Mouse (Mus musculus) adrenal gland, postnatal 10 days (tissue): Measurements from ENCODE around the gene Thbd. TPM values are rescaled to one million over a fixed set of nuclear protein-coding genes. Genes with fewer than 3 reads are reported as not detected.
A peak's percentile ranks its signal among the peaks of the same experiment; 100 is the strongest.

Experiments used
- DNase-seq: peaks from one replicate; pipeline ENCODE4 v3.0.0; 2021; ENCODE audit warnings: mixed read lengths
- long read RNA-seq, 2 experiments: library from polyadenylated mRNA; stranded (forward); transcript quantifications; one replicate each; pipeline ENCODE4 v2.0.0; 2021
- total RNA-seq, 2 experiments: library from RNA; stranded (reverse); gene quantifications; 2 replicates each; pipeline ENCODE4 v1.2.3; 2021

Thbd gene
- 10 to 100 TPM; 28.9 to 29.5 TPM for total RNA-seq
- long read RNA-seq, experiment 1, transcript Thbd-201 (1 exons, 3,723 nt) = major isoform, 10 of 10 reads
- long read RNA-seq, experiment 1, partial matches to known transcripts = 0 of 10 reads
- long read RNA-seq, experiment 1, other reads (novel, unspliced or antisense) = 0 of 10 reads
- long read RNA-seq, experiment 2, transcript Thbd-201 (1 exons, 3,723 nt) = major isoform, 29 of 30 reads
- long read RNA-seq, experiment 2, partial matches to known transcripts = 0 of 30 reads
- long read RNA-seq, experiment 2, other reads (novel, unspliced or antisense) = 1 of 30 reads

DNA sequence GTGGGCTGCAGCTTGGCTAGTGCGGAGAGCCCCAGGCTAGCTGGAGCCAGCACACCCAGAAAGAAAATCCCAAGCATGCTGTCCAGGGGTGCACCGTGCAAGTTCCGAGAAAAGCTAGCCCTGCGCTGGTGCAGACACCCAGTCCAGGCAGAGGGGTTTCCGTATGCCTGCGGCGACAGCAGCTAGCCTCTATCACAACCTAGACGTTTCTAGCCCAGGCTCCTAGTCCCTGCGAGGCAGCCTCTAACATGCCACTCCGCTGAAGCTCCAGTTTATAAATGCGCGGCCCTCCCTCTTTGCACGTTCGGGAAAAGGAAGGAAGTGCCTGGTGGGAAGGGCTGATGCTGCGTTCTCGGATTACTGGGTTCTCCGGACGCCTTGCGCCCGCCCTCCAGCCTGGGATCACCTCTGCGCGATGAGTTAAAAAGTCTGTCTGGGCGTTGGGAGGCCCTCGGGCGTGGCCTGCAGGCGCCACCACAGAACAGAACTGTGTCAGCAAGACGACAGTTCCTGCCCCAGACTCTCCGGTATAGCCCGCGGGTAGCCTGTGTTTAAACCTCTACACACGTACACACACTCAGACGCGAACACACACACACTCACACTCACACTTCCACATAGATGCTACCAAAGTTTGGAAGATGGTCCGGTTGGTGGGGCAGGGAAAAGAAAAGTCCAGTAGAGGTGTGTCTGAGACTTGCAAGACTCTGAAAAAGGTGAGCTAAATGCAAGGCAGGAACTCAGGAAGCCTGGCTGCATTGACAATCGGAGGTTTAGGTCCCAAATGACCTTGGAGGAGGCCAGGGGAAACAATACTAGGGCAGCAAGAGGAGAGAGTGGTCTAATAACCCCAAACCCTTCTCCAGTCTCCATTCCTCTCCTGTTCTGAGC is at the start of gene Thbd:
Thbd (minus strand) TSS at position 319 of the 891 bp plus-strand sequence.
- peak; percentile 80 for DNase-seq

DNA sequence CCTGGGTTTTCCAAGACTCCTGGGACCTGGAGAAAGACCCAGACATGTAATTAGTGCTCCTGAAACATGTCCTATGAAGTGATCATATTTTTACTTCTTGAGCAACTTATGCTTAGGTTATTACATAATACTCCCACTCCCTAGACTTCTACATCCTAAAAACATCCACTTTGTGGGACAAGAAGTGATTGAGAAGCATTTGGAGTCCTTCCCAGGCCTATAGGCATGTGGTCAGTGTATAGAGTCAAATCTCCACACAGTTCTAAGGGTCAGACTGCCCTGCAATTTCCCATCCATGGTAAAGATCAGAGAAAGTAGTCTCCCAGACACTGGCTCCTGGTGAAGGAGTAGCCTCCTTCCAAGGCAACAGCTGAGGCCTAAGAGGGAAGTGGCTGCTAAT is 47.4 kb upstream of the Thbd start:
- DNase-seq = no peak

DNA sequence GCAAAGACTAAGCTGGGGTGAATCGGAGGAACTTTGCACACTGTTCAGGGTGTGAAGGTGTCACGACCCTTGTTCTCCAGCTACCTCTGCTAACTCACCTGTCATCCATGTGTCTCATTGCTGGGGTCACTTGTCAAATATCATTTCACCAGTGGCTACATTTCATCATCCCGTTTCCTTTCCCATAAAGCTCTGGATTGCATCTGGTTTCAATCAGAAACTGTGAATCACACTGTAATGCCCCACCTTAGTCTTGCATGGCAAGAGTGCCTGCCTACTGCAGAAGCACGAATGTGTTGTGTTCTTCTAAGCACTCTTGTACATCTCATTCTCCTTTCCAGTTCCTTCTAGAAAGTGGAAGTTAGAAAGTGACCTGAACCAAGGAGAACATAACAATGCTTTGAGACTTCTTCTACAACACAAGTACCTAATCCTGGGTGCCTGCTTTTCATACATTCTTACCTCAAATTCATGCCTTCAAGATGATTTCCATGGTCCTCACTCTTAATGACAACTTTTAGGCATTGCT is 46.1 kb upstream of the Thbd start:
- no peak for DNase-seq

DNA sequence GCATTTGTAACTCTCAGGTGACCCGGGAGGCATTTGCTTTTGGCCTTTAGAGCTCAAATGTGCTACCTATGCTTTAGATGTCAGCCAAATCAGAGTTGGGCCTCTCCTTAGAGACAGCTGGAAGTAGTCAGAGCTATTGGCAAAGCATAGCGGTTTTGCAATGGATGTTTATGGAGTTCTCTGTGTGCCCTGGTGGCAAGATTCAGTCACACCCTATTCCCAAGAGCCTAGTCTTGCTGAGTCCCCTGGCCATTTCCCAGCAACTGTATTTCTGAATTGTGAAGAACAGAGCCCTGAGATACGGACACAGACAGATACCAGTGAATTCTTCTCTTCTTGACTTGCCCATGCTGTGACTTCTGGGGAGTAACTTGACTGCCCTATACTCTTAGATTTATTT is 45.1 kb upstream of the Thbd start:
- peak; percentile 51 for DNase-seq

DNA sequence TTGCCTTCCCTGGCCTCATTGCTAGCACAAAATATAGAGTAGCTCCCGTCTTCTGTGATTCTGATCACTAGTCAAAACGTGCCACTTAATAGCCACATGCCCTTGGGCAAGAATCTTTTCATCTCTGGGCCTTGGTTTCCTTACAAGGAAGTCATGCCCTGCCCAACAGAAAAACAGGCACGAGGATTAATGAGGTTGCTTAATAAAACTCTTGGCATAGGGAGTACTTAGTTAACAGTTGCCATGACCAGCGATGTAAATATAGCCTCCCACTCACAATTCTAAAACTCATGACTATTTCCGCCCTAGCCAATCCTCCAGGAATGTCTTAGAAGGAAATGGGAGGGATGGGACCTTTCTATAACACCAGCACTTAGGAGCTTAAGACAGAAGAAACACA is 43.5 kb upstream of the Thbd start:
- DNase-seq = no peak

DNA sequence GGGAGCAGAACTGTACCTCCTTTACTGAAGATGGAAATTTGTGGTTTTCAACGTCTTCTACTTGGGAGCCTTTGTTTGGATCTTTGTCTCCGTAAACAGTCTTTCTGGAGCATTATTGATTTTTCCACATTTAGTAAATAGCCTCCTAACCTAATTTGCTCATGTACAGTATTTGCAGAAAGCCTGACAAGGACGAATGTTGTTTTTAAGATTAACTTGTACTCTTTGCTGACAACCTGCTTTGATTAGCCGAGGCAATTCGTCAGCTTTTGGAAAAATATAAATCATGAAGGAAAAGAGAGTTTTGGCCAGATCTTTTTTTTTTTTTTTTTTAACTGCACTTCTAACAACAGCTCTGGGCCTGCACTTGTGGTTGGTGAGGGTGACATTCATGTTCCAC is 42.6 kb upstream of the Thbd start:
- no peak for DNase-seq

DNA sequence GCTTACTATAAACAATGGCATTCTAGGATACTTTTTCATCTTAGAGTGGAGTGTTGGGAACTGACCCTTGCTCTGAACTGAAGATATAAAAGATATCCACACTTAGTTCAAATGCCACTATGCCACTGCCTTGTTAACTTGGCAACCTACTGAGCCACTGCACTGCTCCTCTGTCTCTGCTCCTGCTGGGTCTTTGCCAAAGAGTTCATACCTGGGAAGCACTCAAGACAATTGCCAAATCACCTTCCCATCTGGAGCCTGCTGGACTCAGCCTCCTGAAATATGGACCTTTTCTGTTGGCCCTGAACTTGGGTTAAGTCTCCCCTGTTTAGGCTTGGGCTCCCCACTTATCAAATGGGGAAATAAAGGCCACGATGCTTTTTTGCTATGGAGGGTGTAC is 41.7 kb upstream of the Thbd start:
- DNase-seq = no peak

DNA sequence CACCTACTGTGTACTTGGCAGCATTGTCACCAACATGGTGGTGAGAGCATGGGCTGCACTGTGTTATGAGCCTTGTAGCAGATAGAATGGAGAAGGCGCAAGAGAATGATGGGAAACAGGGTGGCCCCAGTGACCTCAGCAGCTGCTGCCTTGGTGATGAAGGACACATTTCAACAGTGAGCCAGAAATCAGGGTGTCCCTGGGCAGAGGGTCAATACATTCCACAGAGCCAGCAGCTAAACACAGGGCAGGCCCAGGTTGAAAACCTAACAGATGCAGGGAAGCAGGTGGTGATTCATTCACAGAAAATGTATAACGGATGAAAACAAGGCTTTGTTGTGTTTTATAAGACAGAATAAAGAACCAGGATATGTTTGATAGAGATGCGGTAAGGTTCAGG is 38.5 kb upstream of the Thbd start:
- peak; percentile 51 for DNase-seq

DNA sequence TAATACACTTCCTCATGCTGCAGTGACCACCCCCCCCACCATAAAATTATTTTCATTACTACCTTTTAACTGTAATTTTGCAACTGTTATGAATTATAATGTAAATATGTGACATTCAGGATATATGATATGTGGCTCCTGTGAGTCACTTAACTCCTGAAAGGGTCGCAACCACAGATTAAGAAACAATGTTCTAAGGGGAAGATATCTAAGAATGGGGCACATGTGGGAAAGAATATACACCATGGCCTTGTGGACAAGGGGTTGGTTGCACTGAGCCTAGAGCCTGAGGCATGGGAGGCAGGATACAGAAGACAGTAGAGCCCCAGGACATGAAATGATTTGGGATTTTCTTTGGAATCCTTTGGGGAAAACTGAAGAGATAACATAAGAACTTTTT is 37.6 kb upstream of the Thbd start:
- no peak for DNase-seq

DNA sequence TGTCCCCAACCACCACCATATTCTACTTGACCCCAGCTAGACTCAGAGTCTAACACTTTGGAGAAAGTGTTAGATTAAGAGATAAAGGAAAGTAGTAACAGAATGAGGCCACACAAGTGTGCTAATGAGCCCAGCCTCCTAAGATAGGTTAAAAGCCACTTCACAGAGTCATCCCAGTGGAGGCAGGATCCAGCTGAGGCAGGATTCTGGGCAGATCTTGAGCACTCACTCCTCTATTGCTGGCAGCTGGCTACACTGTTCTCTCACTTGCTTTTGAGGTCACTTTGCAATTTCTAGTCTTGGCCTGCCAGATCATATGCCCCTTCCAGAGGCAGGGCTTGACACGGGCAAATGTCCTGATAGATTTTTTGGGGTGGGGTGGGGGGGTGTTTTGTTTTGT is 36.5 kb upstream of the Thbd start:
- no peak for DNase-seq

DNA sequence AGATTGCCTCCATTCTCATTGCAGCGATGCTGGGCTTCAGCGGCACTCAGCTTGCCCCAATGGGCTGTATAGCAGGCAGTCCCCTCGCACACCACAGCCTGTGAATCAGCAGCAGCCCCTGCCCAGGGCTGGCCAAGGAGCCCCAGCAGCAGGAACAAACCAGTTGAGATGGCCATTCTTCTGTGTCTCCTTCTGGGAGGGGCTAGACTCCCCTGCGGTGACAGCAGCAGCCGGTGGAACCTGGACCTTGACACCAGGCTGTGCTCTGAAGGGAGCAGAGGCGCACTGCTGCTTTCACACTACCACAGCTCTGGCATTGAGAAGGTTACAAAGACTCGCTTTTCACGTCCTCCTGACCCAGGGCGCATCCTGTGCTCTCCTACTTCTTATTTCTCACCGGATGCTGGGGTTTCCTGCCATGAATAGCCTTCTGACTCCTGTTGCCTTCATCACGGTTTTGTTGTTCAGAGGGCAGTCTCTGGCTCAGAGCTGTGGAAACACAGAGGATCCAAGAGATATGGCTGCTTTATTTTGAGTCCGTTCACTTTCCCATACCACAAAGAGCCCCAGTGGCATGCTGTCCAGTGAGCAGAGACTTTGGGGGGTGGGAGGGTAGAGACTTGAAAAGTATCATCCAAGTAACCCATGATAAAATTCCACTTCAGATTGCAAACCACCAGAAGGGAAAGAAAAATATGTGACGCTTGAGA is 35.4 kb upstream of the Thbd start, which contains the start of gene Cd93:
Cd93 (minus strand) TSS at position 315 of the 710 bp plus-strand sequence.
- peak; percentile 49 for DNase-seq

DNA sequence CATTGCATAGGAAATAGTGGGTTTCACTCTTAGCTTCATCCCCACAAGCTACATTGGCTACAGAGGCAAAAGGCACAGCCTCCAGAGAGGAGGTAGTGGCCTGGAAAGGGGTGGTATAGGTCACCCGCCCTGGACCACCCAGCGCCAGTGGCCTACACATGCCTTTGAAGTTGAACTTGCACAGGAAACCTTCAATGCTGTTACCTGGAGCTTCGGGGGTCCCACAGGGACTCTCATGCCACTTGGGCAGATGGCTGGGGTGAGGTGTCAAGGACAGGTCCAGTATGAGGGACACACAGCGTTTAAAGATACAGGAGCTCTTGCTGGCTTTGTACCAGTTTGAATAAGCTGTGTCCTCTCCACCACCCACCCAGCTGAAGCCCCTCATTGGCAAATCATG is 34.7 kb upstream of the Thbd start:
- no peak for DNase-seq

DNA sequence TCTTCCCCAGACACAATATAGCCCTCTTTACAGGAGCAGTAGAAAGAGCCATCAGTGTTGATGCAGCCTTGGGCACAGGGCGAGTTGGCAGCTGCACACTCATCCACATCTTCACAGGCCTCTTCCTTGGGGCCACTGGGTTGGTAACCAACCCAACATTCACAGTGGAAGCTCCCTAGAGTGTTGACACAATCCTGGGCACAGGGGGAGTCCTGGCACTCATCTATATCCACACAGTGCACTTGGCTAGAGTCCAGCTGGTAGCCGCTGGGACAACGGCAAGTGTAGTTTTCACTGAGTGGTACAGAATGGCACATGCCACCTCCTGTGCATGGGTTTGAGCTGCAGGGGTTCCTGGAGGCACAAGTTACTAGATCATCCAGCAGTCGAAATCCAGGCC is 34.2 kb upstream of the Thbd start:
- DNase-seq = peak; percentile 12

DNA sequence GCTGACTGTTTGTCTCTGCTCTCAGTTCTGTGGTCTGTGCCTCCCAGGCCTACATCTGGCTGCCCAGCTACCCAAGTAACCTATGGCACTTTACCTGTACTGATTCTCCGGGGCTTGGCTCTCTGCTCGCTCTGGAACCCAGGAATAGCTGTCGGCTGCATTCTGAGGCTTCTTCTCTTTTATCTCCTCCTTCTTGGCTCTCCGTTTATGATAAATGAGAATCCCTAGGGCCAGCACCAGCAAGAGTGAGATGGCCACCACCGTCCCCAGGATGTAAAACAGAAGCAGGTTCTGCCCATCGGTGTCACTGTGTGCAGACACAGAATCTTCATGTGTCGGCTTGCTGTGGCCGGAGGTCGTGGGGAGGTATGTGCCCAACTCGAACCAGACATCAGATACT is 33.4 kb upstream of the Thbd start:
- DNase-seq = no peak

DNA sequence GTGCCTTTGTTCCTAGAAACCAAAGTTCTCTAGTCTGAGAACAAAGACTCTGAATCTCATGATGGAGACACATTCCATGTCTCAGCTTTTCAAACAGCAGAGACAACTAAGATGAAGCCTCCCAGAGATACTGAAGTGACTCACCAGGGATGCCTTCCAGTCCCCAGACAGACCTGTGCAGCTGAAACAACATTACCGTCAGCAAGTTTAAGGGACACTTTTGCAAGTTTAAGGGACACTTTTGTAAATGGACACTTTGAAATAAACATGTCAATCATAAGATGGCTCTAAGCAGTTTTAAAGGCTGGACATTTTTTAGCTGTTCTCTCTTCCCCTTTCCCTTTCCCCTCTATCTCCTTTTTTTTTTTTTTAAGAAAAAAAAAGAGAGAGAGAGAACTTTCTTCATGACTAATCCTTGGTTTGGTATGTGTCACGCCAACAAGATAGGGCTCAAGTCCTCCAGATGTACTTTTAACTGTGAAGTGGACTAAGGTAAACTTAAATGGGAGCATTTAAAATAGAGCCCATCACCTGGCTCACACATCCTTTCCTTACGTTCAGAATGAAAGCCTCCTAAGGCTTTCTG is 31.8 kb upstream of the Thbd start:
- no peak for DNase-seq

DNA sequence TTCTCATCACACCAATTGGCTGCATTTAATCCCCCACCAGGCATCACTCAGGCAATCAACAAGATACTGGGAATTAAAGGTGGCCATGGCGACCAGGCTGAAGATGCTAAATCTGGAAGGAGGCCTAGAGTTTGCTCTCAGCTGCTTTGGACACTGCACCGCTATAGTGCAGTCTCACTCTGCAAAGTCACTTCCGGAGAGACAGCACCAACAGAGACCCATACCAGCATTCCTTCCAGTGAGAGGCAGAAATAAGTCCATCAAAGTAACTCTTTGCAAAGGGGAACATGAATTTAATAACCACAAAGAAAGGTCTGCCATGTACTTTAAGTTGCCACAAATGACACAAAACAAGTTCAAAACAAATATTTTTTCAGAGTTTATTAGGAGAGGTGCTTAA is 28.3 kb upstream of the Thbd start:
- DNase-seq = no peak

DNA sequence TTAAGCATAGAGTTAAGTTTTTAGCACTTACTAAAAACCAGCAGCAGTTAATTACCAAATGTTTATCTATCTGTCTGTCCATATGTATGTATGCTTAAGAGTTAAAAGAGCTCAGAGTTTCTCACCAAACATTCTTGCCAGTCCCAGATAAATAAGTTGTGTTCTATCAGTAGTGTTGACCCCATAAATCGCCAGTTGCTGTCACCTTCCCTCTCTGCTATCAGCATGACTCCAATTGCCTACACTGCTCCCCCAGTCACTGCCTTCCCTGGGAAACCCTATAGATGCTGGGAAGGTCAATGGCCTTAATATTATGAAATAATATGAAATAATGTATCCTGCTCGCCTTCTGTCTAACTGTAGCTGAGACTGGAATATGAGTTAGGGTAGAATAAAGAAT is 24.4 kb upstream of the Thbd start:
- no peak for DNase-seq

DNA sequence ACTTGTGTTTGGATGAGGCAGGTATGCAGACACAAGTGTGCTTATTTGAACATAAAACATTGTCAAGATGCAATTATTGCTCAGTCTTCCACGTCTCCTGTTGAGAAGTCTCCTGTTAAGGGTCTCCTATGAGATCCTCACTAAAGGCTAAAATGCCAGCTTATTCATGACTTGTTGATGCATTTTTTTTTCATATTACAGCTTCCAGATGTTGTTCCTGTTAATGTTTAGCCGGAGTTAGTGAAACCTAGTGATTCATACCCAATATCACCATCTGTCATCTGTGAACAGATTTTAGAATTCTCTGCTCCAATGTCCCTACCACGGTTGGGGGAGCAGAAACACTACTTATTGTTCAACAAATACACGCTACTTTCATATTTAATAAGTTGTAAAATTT is 23.0 kb upstream of the Thbd start:
- no peak for DNase-seq

DNA sequence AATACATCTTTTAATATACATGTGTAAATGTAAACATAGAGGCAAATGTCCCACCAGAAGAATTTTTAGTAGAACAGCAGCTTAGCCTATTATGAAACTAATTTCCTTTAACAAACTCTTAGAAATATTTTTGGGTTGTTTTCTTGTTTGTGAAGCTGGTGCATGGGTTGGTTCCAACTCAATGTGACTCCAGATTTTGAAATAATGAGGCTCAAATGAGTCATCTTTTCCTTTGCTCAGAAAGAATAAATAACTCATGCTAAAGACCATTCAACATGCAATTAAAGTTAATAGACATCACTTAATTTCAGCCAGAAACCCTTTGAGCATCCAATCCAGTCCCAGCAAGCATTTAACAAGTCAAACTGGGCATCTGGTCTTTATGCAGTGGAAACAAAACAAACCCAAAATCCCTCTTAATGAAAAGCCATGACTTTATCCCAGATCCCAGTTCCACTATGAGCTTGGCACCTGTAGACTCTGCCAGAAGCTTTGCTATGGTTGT is 21.1 kb upstream of the Thbd start:
- no peak for DNase-seq

DNA sequence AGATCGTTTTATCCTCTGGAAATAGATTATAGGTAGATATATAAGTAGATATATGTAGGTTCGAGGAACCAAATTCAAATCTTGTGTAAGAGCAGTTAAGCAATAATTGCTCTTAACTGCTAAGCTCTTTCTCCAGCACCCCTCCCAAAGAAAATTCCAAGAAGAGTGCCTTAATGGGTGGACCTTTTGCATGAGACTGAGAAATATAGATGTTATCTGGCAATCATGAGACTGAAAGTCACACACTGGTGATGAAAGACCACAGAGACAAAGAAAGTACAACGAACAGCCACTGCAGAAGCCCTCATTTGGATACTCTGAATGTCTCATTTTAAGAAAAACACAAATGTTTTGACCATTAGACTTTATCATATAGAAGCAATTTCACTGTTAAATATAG is 20.5 kb upstream of the Thbd start:
- no peak for DNase-seq

DNA sequence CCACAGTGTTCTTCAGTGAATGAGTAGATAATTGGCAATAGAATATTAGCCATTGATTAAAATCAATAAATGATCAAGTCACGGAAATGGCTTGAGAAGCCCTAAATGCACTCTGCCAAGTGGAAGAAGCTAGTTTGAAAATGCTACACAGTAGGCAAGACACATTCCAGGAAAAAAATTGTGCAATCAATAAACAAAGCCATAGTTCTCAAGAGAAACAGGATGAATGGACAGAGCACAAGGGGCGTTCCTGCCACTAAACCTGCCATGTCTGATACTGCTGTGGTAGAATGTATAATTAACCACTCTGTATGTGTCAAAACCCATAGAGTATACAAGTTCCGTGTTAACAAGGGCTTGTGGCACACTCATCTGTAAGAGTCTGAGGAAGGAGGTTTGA is 19.6 kb upstream of the Thbd start:
- DNase-seq = no peak

DNA sequence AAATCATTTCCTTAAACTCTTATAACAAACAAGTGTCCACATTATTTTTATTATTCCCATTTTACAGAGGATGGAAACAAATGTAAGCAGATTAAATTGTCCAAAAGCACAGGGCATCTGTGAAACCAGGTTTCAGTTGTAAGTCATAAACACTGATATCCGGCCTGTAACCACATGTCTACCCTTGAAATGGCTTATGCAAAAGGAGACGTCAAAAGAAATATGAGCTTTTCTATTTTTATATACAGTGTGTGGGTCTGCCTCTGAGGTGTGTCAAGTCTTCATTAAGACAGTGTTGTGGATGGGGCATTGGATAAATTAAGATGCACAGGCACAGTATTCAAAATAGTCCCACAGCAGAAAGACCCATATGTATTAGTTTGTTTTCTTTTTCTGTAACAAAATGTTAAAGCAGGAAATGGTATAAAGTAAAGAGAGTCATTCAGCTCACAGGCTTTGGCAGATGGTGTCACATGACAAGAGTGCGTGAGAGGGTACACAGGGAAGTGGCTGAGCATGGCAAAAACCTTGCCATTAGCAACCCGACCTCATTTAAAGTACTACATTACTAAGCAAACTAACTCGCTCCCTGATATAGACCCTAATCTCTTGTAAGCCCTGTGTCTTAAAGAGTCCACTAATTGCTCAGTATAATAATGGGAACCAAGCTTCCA is 17.9 kb upstream of the Thbd start:
- no peak for DNase-seq
